Mouse (Mus musculus) heart, postnatal 0 days (tissue): ENCODE measurements at regions not wholly inside any gene's neighbourhood (a gene's known extent, or its start where the extent isn't known, plus 50 kb on each side); places are given as distances from the start of the nearest gene placed in this dataset.

Experiments
- ATAC-seq: fragments of 200-750 bp; cut with Nextera tagmentation; 2 replicates; pipeline ENCODE4 v1.8.0; 2017; ENCODE audit warnings: low read depth, moderate number of reproducible peaks, moderate library complexity; ENCODE audit not compliant: insufficient read depth
- DNase-seq: peaks from one replicate; pipeline ENCODE4 v3.0.0-alpha.2; 2016; ENCODE audit warnings: low spot score
- H3K27ac ChIP-seq: fragments of 300-500 bp; sonication (generic); 2 replicates; pipeline ENCODE4 v1.5.1; 2014; ENCODE audit warnings: low read depth, mild to moderate bottlenecking
- H3K27me3 ChIP-seq: fragments of 300-500 bp; sonication (generic); 2 replicates; pipeline ENCODE4 v1.6.1; 2014; ENCODE audit warnings: low read length, mixed read lengths; ENCODE audit not compliant: control insufficient read depth, insufficient read depth
- H3K36me3 ChIP-seq: fragments of 300-500 bp; sonication (generic); replicated peaks from 2 replicates; pipeline ENCODE4 v1.6.1; 2014; ENCODE audit warnings: low read length, mixed read lengths; ENCODE audit not compliant: control insufficient read depth, insufficient read depth
- H3K4me1 ChIP-seq: fragments of 300-500 bp; sonication (generic); 2 replicates; pipeline ENCODE4 v1.6.1; 2014; ENCODE audit warnings: antibody characterized with exemption; ENCODE audit not compliant: control insufficient read depth, insufficient read depth
- H3K4me2 ChIP-seq: fragments of 300-500 bp; sonication (generic); 2 replicates; pipeline ENCODE4 v1.6.1; 2014; ENCODE audit warnings: low read depth, mild to moderate bottlenecking, low read length, moderate library complexity
- H3K4me3 ChIP-seq: fragments of 300-500 bp; sonication (generic); 2 replicates; pipeline ENCODE4 v1.5.1; 2014; ENCODE audit warnings: low read depth, low read length
- H3K9ac ChIP-seq: fragments of 300-500 bp; sonication (generic); replicated peaks from 2 replicates; pipeline ENCODE4 v1.6.1; 2014; ENCODE audit warnings: low read depth, low read length, mixed read lengths
- H3K9me3 ChIP-seq: fragments of 300-500 bp; sonication (generic); replicated peaks from 2 replicates; pipeline ENCODE4 v1.6.1; 2016; ENCODE audit warnings: low read length; ENCODE audit not compliant: control insufficient read depth
- CTCF ChIP-seq: IDR thresholded peaks from 2 replicates; pipeline ENCODE4 v1.5.1; 2016; ENCODE audit warnings: antibody characterized with exemption, control low read depth, low read depth
- EP300 ChIP-seq: IDR thresholded peaks from 2 replicates; pipeline ENCODE4 v1.6.1; 2016; ENCODE audit warnings: antibody characterized with exemption, low read depth
- WGBS: fragments of 180-500 bp; shearing (Covaris S2); extraction: QIAGEN DNeasy Blood & Tissue Kit; methylation state at CpG from one replicate; pipeline ENCODE4 v1.1.7; 2014; 5-methylcytosine and 5-hydroxymethylcytosine counted together

DNA sequence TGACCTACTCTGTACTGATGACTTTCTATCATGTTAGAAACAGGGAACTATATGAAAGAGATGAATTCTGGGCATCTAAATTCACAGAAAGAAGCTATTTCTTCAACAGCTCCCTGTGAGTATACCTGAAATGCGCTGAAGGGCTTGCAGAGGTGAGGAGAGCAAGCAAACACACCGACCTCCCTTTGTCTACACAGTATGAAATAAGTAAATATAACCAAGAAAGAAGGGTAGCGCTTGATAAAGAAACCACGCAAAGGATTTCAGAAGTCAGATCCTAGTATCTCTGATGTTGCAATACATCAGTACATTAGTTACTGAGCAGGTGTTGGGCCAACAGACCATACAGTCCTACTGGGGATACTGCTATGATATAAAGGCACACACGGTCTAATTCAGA lies 440.1 kb downstream of the Tns1 start:
- Histone ChIP-seq H3K4me1 (no peaks in the 10 kb centered on the region), H3K9ac (no peak overlapping the region), H3K27me3 (no peaks in the 10 kb centered on the region), H3K9me3 (no peaks in the 10 kb centered on the region), H3K4me3 (no peak overlapping the region), H3K4me2 (no peak overlapping the region), H3K36me3 (no peaks in the 10 kb centered on the region), H3K27ac (no peak overlapping the region)
- no peak for TF ChIP-seq EP300
- 93% methylated on average over 5 of the region's 5 CpGs for WGBS
- no peak for ATAC-seq
- DNase-seq, result no peak

DNA sequence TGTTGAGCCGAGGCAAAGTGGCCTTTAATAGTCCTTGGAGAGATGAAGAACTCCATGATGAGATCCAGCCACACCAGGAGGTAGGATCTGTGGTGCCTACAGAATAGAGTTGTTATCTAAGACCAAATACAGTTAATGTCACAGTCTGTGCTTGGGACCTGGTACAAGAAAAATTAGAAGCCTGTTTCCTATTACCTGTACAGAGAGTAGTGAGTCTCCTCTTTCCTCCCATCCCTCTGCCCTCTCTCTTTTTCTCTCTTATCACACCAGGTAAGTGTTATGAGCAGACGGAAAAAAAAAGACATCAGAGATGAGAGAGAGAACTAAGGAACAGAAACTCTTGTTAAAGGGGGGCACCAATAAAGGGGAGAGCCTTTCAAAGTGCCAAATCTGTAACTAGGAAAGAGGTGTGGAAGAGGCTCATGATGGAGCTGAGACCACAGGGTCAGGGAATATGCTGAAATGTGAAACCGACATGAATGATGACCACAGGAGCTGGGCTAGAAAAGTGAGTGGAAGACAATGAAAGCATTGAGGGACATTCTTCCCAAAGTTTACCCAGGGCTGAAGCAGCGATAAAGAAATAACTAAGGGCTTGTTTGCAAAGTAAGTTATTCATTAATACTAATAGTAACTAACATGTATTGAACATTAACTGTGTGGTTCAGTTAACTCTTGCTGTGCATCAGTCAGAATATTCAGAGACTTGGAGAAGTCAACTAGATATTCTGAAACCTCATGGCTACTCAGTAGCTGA lies 440.9 kb downstream of the Tns1 start:
- no peak overlapping the region for H3K27ac ChIP-seq

DNA sequence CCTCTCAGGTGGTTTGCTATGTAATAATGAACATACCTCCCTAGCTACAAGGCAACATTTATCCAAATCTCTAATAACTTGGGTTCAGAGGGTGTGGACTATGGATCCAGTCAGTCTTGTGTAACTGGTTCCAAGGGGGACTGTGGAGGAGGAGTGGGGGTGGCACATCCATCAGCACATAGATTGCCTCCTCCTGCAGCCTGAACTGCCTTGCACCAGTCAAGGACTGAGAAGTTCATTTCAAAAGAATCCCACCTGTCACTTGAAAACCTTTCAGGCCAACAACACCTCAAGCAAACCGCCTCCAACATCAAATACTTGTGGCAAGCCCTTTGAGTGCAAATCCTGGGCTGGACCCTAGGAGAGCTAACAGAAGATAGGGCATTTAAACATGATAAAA lies 442.6 kb downstream of the Tns1 start:
- Histone ChIP-seq H3K27me3 (no peaks in the 10 kb centered on the region), H3K9ac (no peak overlapping the region), H3K4me1 (no peaks in the 10 kb centered on the region; the same call in 1 of the 2 replicates), H3K9me3 (no peaks in the 10 kb centered on the region), H3K36me3 (no peaks in the 10 kb centered on the region), H3K4me2 (no peak overlapping the region), H3K4me3 (no peak overlapping the region), H3K27ac (no peak overlapping the region)
- no peak for TF ChIP-seq EP300
- TF ChIP-seq CTCF, result no peak
- 56% methylated on average over 1 of the region's 1 CpGs for WGBS
- ATAC-seq (no peak), DNase-seq (no peak)

More for the DNA sequence above, 440.9 kb downstream of the Tns1 start:
- Histone ChIP-seq H3K9ac (no peak overlapping the region), H3K4me1 (no peaks in the 10 kb centered on the region), H3K9me3 (no peaks in the 10 kb centered on the region), H3K4me2 (no peak overlapping the region), H3K27me3 (no peaks in the 10 kb centered on the region), H3K36me3 (no peaks in the 10 kb centered on the region), H3K4me3 (no peak overlapping the region)
- ATAC-seq (no peak), DNase-seq (no peak)
- 64% methylated on average over 4 of the region's 4 CpGs for WGBS
- TF ChIP-seq EP300 (no peak), CTCF (no peak)

DNA sequence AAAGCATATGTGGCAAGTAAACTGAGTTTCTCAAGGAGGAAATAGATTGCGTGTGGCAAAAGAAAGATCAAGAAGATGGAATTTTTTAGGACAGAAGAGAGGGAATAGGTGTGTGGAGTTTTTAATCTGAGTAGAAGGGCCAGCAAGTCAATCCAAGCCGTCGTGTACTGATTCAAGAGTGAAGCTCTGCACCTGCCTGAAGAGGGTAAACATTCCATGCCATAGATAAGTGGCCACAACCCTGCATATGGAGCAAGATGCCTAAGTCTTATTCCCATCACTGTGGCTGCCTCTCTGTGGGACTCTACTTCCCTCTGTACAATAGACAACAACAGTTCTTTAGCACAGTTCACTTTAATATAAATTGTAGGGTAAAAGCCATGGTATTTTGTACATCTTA lies 443.4 kb downstream of the Tns1 start:
- 70% methylated on average over 3 of the region's 3 CpGs for WGBS
- no peak overlapping the region for H3K27ac ChIP-seq
- no peak overlapping the region for H3K9ac ChIP-seq
- H3K36me3 ChIP-seq, result no peaks in the 10 kb centered on the region
- H3K4me2 ChIP-seq, result no peak overlapping the region
- no peak overlapping the region for H3K4me3 ChIP-seq
- ATAC-seq, result no peak
- no peaks in the 10 kb centered on the region for H3K9me3 ChIP-seq
- no peak for DNase-seq
- H3K4me1 ChIP-seq, result no peaks in the 10 kb centered on the region; the same call in 1 of the 2 replicates
- TF ChIP-seq CTCF (no peak), EP300 (no peak)
- H3K27me3 ChIP-seq, result no peaks in the 10 kb centered on the region

DNA sequence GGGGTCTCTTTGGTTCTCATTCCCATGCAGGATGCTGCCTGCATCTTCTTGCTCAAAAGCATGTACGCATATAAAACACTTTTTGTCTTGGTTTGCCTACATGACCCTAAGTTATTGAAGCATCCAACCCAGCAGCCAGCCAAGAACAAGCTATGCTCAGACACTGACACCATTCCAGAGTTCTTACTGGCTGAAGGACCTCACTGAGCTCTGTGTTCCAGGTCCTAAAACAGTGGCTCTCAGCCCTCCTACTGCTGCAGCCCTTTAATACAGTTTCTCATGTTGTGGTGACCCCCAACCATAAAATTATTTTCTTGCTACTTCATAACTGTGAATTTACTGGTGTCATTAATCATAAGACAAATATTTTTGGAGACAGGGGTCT lies 450.4 kb downstream of the Tns1 start:
- Histone ChIP-seq H3K27ac (no peak overlapping the region), H3K4me2 (no peak overlapping the region), H3K4me3 (no peak overlapping the region), H3K9ac (no peak overlapping the region), H3K36me3 (no peaks in the 10 kb centered on the region), H3K4me1 (no peaks in the 10 kb centered on the region; the same call in 1 of the 2 replicates), H3K9me3 (0 out of 2 replicates have a peak, but pooled peaks cover 4% of the 10 kb centered on the region), H3K27me3 (no peaks in the 10 kb centered on the region)
- 84% methylated on average over 1 of the region's 1 CpGs for WGBS
- ATAC-seq, result no peak
- DNase-seq, result no peak
- TF ChIP-seq EP300 (no peak), CTCF (no peak)
